Mouse (Mus musculus): ENCODE measurements around the gene Hip1. TPM values are rescaled to one million over a fixed set of nuclear protein-coding genes. Genes with fewer than 3 reads are reported as not detected.
A peak's percentile ranks its signal among the peaks of the same experiment; 100 is the strongest.
"Not testable (repeated sequence)": the region's sequence is repeated elsewhere in the genome, so short reads cannot be mapped to it uniquely, and the experiment has no call there.

Hip1 gene
- polyA plus RNA-seq, 1 experiment from 2014 or later = 45.0 TPM

GRCm38 (mm10) chr5:135489695-135490294 is 55.1 kb downstream of the Hip1 start:
- Histone ChIP-seq H3K36me3 (no peaks in the 10 kb centered on the region), H3K9me3 (replicated peaks) (0 out of 2 replicates have a peak, but pooled peaks cover 2% of the 10 kb centered on the region), H3K9ac (peak overlapping the region; percentile 83), H3K4me3 (peak overlapping the region; percentile 70), H3K27me3 (replicated peaks) (no peaks in the 10 kb centered on the region), H3K4me1 (replicated peaks) (peaks cover 42% of the 10 kb centered on the region), H3K27ac (ENCODE audit: poor library complexity, severe bottlenecking) (peak overlapping the region; percentile 75), H3K4me2 (peak overlapping the region; percentile 94)
- WGBS = 6% methylated on average over 13 of the region's 14 CpGs
- peak; percentile 69 for ATAC-seq (ENCODE audit: insufficient number of reproducible peaks, low FRiP score)

GRCm38 (mm10) chr5:135488881-135489694 is 55.8 kb downstream of the Hip1 start:
- peak; percentile 85 for ATAC-seq (ENCODE audit: insufficient number of reproducible peaks, low FRiP score)
- peak overlapping the region; percentile 83 for H3K9ac ChIP-seq

GRCm38 (mm10) chr5:135488222-135488880 is 56.6 kb downstream of the Hip1 start:
- Histone ChIP-seq H3K4me2 (peak overlapping the region; percentile 94), H3K27ac (ENCODE audit: poor library complexity, severe bottlenecking) (peak overlapping the region; percentile 75), H3K4me1 (replicated peaks) (peaks cover 42% of the 10 kb centered on the region), H3K9me3 (replicated peaks) (no peaks in the 10 kb centered on the region), H3K9ac (peak overlapping the region; percentile 83), H3K36me3 (no peaks in the 10 kb centered on the region; the same call in 1 of the 2 replicates), H3K4me3 (peak overlapping the region; percentile 70), H3K27me3 (replicated peaks) (no peaks in the 10 kb centered on the region)
- 1% methylated on average over 19 of the region's 19 CpGs for WGBS
- no peak for ATAC-seq (ENCODE audit: insufficient number of reproducible peaks, low FRiP score)

More at GRCm38 (mm10) chr5:135488881-135489694, 55.8 kb downstream of the Hip1 start:
- Histone ChIP-seq H3K27me3 (replicated peaks) (no peaks in the 10 kb centered on the region), H3K36me3 (no peaks in the 10 kb centered on the region), H3K9me3 (replicated peaks) (0 out of 2 replicates have a peak, but pooled peaks cover 1% of the 10 kb centered on the region), H3K4me2 (peak overlapping the region; percentile 94), H3K4me1 (replicated peaks) (peaks cover 42% of the 10 kb centered on the region), H3K27ac (ENCODE audit: poor library complexity, severe bottlenecking) (peak overlapping the region; percentile 75), H3K4me3 (peak overlapping the region; percentile 70)
- 1% methylated on average over 49 of the region's 59 CpGs for WGBS

GRCm38 (mm10) chr5:135485289-135485688 is 59.6 kb downstream of the Hip1 start:
- Histone ChIP-seq H3K4me2 (no peak overlapping the region), H3K27me3 (replicated peaks) (no peaks in the 10 kb centered on the region), H3K36me3 (peaks cover 21% of the 10 kb centered on the region), H3K9me3 (replicated peaks) (peaks cover 7% of the 10 kb centered on the region; the same call in 1 of the 2 replicates), H3K27ac (ENCODE audit: poor library complexity, severe bottlenecking) (no peak overlapping the region), H3K9ac (no peak overlapping the region), H3K4me3 (no peak overlapping the region), H3K4me1 (replicated peaks) (peaks cover 38% of the 10 kb centered on the region)
- WGBS = 68% methylated on average over 3 of the region's 3 CpGs
- ATAC-seq (ENCODE audit: insufficient number of reproducible peaks, low FRiP score) = no peak

GRCm38 (mm10) chr5:135483865-135484264 is 61.1 kb downstream of the Hip1 start:
- Histone ChIP-seq H3K4me1 (replicated peaks) (peaks cover 35% of the 10 kb centered on the region), H3K36me3 (peaks cover 21% of the 10 kb centered on the region)
- H3K27ac ChIP-seq (ENCODE audit: poor library complexity, severe bottlenecking); H3K4me3 ChIP-seq; H3K9ac ChIP-seq; ATAC-seq (ENCODE audit: insufficient number of reproducible peaks, low FRiP score); H3K27me3 ChIP-seq (replicated peaks); H3K4me2 ChIP-seq; H3K9me3 ChIP-seq (replicated peaks): not testable (repeated sequence)
- 87% methylated on average over 6 of the region's 6 CpGs for WGBS

- ATAC-seq (ENCODE audit: insufficient number of reproducible peaks, low FRiP score) = no peak
- H3K9me3 ChIP-seq (replicated peaks) = peaks cover 7% of the 10 kb centered on the region; the same call in 1 of the 2 replicates
- WGBS = 80% methylated on average over 12 of the region's 12 CpGs
Measured at GRCm38 (mm10) chr5:135478877-135479600, 65.9 kb downstream of the Hip1 start.

GRCm38 (mm10) chr5:135476199-135476598 is 68.7 kb downstream of the Hip1 start:
- Histone ChIP-seq H3K4me3 (no peak overlapping the region), H3K9ac (no peak overlapping the region), H3K4me2 (no peak overlapping the region), H3K4me1 (replicated peaks) (peaks cover 5% of the 10 kb centered on the region), H3K9me3 (replicated peaks) (peaks cover 3% of the 10 kb centered on the region; the same call in 1 of the 2 replicates), H3K27ac (ENCODE audit: poor library complexity, severe bottlenecking) (no peak overlapping the region), H3K27me3 (replicated peaks) (no peaks in the 10 kb centered on the region), H3K36me3 (peaks cover 18% of the 10 kb centered on the region)
- WGBS = 86% methylated on average over 5 of the region's 5 CpGs
- no peak for ATAC-seq (ENCODE audit: insufficient number of reproducible peaks, low FRiP score)

More at GRCm38 (mm10) chr5:135478877-135479600, 65.9 kb downstream of the Hip1 start:
- Histone ChIP-seq H3K36me3 (peaks cover 29% of the 10 kb centered on the region), H3K4me2 (no peak overlapping the region), H3K9ac (no peak overlapping the region), H3K27ac (ENCODE audit: poor library complexity, severe bottlenecking) (no peak overlapping the region), H3K27me3 (replicated peaks) (no peaks in the 10 kb centered on the region), H3K4me1 (replicated peaks) (peaks cover 5% of the 10 kb centered on the region), H3K4me3 (no peak overlapping the region)

- Histone ChIP-seq H3K27ac (ENCODE audit: poor library complexity, severe bottlenecking) (no peak overlapping the region), H3K36me3 (peaks cover 14% of the 10 kb centered on the region; the same call in 1 of the 2 replicates), H3K9me3 (replicated peaks) (no peaks in the 10 kb centered on the region), H3K4me2 (no peak overlapping the region), H3K4me1 (replicated peaks) (no peaks in the 10 kb centered on the region), H3K4me3 (no peak overlapping the region), H3K27me3 (replicated peaks) (no peaks in the 10 kb centered on the region), H3K9ac (no peak overlapping the region)
- 85% methylated on average over 6 of the region's 6 CpGs for whole genome bisulfite sequencing
- ATAC-seq (ENCODE audit: insufficient number of reproducible peaks, low FRiP score) = no peak
Measured at GRCm38 (mm10) chr5:135472405-135472804, 72.5 kb downstream of the Hip1 start.

- Histone ChIP-seq H3K4me3 (no peak overlapping the region), H3K4me1 (replicated peaks) (no peaks in the 10 kb centered on the region), H3K4me2 (no peak overlapping the region), H3K9ac (no peak overlapping the region), H3K36me3 (peaks cover 20% of the 10 kb centered on the region), H3K9me3 (replicated peaks) (no peaks in the 10 kb centered on the region), H3K27me3 (replicated peaks) (no peaks in the 10 kb centered on the region), H3K27ac (ENCODE audit: poor library complexity, severe bottlenecking) (no peak overlapping the region)
- WGBS = 92% methylated on average over 4 of the region's 4 CpGs
- ATAC-seq (ENCODE audit: insufficient number of reproducible peaks, low FRiP score) = no peak
Measured at GRCm38 (mm10) chr5:135471747-135472146, 73.2 kb downstream of the Hip1 start.

- Histone ChIP-seq H3K27ac (ENCODE audit: poor library complexity, severe bottlenecking) (no peak overlapping the region), H3K4me1 (replicated peaks) (peaks cover 12% of the 10 kb centered on the region; the same call in 1 of the 2 replicates), H3K36me3 (peaks cover 11% of the 10 kb centered on the region), H3K9me3 (replicated peaks) (no peaks in the 10 kb centered on the region), H3K4me3 (no peak overlapping the region), H3K4me2 (no peak overlapping the region), H3K27me3 (replicated peaks) (no peaks in the 10 kb centered on the region), H3K9ac (no peak overlapping the region)
- no peak for ATAC-seq (ENCODE audit: insufficient number of reproducible peaks, low FRiP score)
- WGBS = 90% methylated on average over 6 of the region's 6 CpGs
Measured at GRCm38 (mm10) chr5:135468280-135468679, 76.6 kb downstream of the Hip1 start.
